Mouse (Mus musculus): ENCODE data around the gene Ifnar2.

- TF ChIP-seq CTCF (IDR thresholded peaks at IDR 0.05; ENCODE audit: control insufficient read depth, insufficient read depth, insufficient replicate concordance, low read depth, low read length) = no peak
- no peak for TF ChIP-seq POLR2A (IDR thresholded peaks at IDR 0.05; ENCODE audit: control insufficient read depth, low read depth, low read length)
These were observed 9.0 kb downstream of the Ifnar2 start for GRCm38 (mm10) chr16:91381606-91382005.

Measured in testis, adult 2 months (tissue).